Mouse (Mus musculus) lung, postnatal 0 days (tissue): ENCODE data around the gene Fam122c. TPM values are rescaled to one million over a fixed set of nuclear protein-coding genes. Genes with fewer than 3 reads are reported as not detected.

Experiments
- ATAC-seq: fragments of 200-750 bp; cut with Nextera tagmentation; 2 replicates; pipeline ENCODE4 v1.8.0; 2017; ENCODE audit warnings: moderate library complexity
- DNase-seq: peaks from one replicate; pipeline ENCODE4 v3.0.0-alpha.2; 2016; ENCODE audit warnings: low spot score
- H3K27ac ChIP-seq: fragments of 300-500 bp; sonication (generic); 2 replicates; pipeline ENCODE4 v1.5.1; 2014; ENCODE audit warnings: antibody characterized with exemption, mild to moderate bottlenecking, low read length, mixed read lengths
- H3K27me3 ChIP-seq: fragments of 300-500 bp; sonication (generic); replicated peaks from 2 replicates; pipeline ENCODE4 v1.6.1; 2014; ENCODE audit warnings: low read length, mixed read lengths; ENCODE audit not compliant: insufficient read depth
- H3K36me3 ChIP-seq: fragments of 300-500 bp; sonication (generic); 2 replicates; pipeline ENCODE4 v1.6.1; 2014; ENCODE audit warnings: low read length, mixed read lengths; ENCODE audit not compliant: insufficient read depth
- H3K4me1 ChIP-seq: fragments of 300-500 bp; sonication (generic); 2 replicates; pipeline ENCODE4 v1.6.1; 2014; ENCODE audit warnings: antibody characterized with exemption, low read depth, low read length, mixed read lengths; ENCODE audit not compliant: insufficient read depth
- H3K4me2 ChIP-seq: fragments of 300-500 bp; sonication (generic); replicated peaks from 2 replicates; pipeline ENCODE4 v1.6.1; 2014; ENCODE audit warnings: low read depth, mild to moderate bottlenecking, low read length, moderate library complexity, mixed read lengths
- H3K4me3 ChIP-seq: fragments of 300-500 bp; sonication (generic); 2 replicates; pipeline ENCODE4 v1.5.1; 2014; ENCODE audit warnings: low read depth, low read length
- H3K9ac ChIP-seq: fragments of 300-500 bp; sonication (generic); replicated peaks from 2 replicates; pipeline ENCODE4 v1.6.1; 2014; ENCODE audit warnings: low read depth, mild to moderate bottlenecking
- H3K9me3 ChIP-seq: fragments of 300-500 bp; sonication (generic); 2 replicates; pipeline ENCODE4 v1.6.1; 2016; ENCODE audit warnings: low read length, mixed read lengths
- CTCF ChIP-seq: IDR thresholded peaks from 2 replicates; pipeline ENCODE4 v1.5.1; 2016; ENCODE audit warnings: antibody characterized with exemption, mild to moderate bottlenecking
- EP300 ChIP-seq: IDR thresholded peaks from 2 replicates; pipeline ENCODE4 v1.6.1; 2016; ENCODE audit warnings: antibody characterized with exemption, mild to moderate bottlenecking, control low read depth
- WGBS: fragments of 180-500 bp; shearing (Covaris S2); extraction: QIAGEN DNeasy Blood & Tissue Kit; methylation state at CpG from one replicate; pipeline ENCODE4 v1.1.7; 2014; 5-methylcytosine and 5-hydroxymethylcytosine counted together
- polyA plus RNA-seq: library from polyadenylated mRNA; unstranded; fragments of >200 nt; fragmentation: Nextera tagmentation; extraction: Ambion mirVana; gene quantifications from 2 replicates; pipeline ENCODE4 v1.2.1, GENCODE M21; 2015

Gene Fam122c
- polyA plus RNA-seq = not detected in 2 replicates

DNA sequence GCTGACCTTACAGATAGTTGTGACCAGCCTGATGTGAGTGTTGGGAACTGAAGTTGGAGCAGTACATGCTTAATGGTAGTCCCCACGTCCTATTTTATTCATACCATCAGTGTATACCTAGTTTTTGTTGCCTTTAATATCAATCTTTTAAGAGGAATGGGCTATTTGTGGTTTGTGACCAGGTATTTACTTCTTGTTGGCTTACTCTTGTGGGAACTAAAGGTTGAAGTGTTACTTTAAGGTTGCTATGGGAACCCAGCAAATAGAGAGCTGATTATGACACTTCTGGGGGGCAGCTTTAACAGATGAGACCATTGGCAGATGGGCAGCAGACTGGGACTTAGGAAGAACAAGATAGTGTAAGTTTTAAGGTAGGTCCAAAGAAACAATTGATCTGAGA, at the start of gene Fam122c:
Gene Fam122c, plus strand, starts transcription at position 301 of the 400 bp plus-strand sequence.
- Histone ChIP-seq H3K4me1 (no peaks in the 10 kb centered on the region), H3K27ac (no peak within 1 kb of the TSS), H3K27me3 (no peaks in the 10 kb centered on the region), H3K4me3 (no peak within 1 kb of the TSS), H3K4me2 (no peak within 1 kb of the TSS), H3K9me3 (no peaks in the 10 kb centered on the region), H3K9ac (no peak within 1 kb of the TSS), H3K36me3 (no peaks in the 10 kb centered on the region)
- ATAC-seq (no peak), DNase-seq (no peak)
- no peak for TF ChIP-seq CTCF
- WGBS = 29% methylated on average over 1 of the region's 1 CpGs

- WGBS = 62% methylated on average over 6 of the region's 6 CpGs
- no peak overlapping the region for H3K4me2 ChIP-seq
- ATAC-seq = peak; percentile 65
These were observed 48.8 kb upstream of the Fam122c start for GRCm38 (mm10) chrX:53224353-53224944.

GRCm38 (mm10) chrX:53231965-53232364, 41.3 kb upstream of the Fam122c start:
- peak overlapping the region; percentile 30 for H3K4me3 ChIP-seq
- DNase-seq (peak; percentile 27), ATAC-seq (no peak)
- H3K27ac ChIP-seq = peak overlapping the region; percentile 38; the same call in 1 of the 2 replicates
- TF ChIP-seq EP300 (no peak), CTCF (peak; percentile 20; the same call in 1 of the 2 replicates)
- no peak overlapping the region for H3K9ac ChIP-seq
- 11% methylated on average over 13 of the region's 13 CpGs for WGBS
- no peaks in the 10 kb centered on the region for H3K36me3 ChIP-seq
- H3K4me2 ChIP-seq = peak overlapping the region; percentile 59
- no peaks in the 10 kb centered on the region for H3K27me3 ChIP-seq
- no peaks in the 10 kb centered on the region for H3K4me1 ChIP-seq
- H3K9me3 ChIP-seq = no peaks in the 10 kb centered on the region

More at GRCm38 (mm10) chrX:53224353-53224944, 48.8 kb upstream of the Fam122c start:
- no peak for DNase-seq
- Histone ChIP-seq H3K4me1 (no peaks in the 10 kb centered on the region), H3K9me3 (no peaks in the 10 kb centered on the region), H3K4me3 (no peak overlapping the region), H3K9ac (no peak overlapping the region), H3K27ac (no peak overlapping the region), H3K27me3 (no peaks in the 10 kb centered on the region), H3K36me3 (no peaks in the 10 kb centered on the region)
- TF ChIP-seq CTCF (no peak), EP300 (peak; percentile 62)

DNA sequence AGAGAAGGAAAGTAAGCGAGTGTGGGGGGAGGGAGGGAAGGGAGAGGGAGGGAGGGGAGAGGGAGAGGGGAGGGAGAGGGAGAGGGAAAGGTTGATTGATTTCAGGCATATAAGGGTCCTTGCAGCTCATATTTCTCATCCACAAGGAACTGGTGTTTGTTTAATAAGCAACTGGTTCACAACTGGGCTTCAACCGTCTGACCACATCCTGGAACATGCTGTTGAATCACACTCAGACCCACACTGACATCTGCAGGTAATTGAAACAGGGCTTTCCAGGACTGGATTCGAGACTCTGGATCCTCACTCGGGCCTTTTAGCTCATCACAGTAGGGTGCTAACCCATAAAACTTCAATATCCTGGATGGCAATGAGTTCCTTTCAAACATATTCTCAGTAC, 39.5 kb upstream of the Fam122c start:
- no peak for TF ChIP-seq EP300
- TF ChIP-seq CTCF = peak; percentile 68
- Histone ChIP-seq H3K27ac (no peak overlapping the region), H3K4me1 (no peaks in the 10 kb centered on the region), H3K9me3 (no peaks in the 10 kb centered on the region), H3K4me3 (no peak overlapping the region), H3K27me3 (no peaks in the 10 kb centered on the region), H3K4me2 (no peak overlapping the region), H3K36me3 (no peaks in the 10 kb centered on the region), H3K9ac (no peak overlapping the region)
- ATAC-seq (no peak), DNase-seq (peak; percentile 59)
- 24% methylated on average over 4 of the region's 4 CpGs for WGBS

DNA sequence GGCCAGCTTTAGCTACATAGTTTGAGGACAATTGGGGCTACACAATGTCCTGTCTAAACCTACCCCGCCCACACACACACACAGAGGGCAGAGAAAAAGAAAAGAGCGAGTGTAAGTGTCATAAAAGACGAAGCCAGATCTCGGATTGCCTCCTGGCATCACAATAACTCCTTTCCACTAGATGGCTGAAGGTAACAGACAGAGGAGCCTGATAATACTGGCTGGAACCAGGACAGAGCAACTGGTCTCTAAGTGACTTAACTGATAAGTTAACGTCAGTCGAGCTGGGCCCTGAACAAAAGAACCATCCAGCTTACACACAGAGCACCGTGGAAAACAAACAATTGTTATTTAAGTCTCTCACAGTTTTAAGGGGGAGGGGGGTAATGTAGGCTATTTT, 36.8 kb upstream of the Fam122c start:
- Histone ChIP-seq H3K9me3 (no peaks in the 10 kb centered on the region), H3K4me1 (no peaks in the 10 kb centered on the region), H3K4me2 (no peak overlapping the region), H3K27me3 (no peaks in the 10 kb centered on the region), H3K4me3 (no peak overlapping the region), H3K27ac (no peak overlapping the region), H3K9ac (no peak overlapping the region), H3K36me3 (no peaks in the 10 kb centered on the region)
- ATAC-seq = no peak
- no peak for TF ChIP-seq EP300
- no peak for TF ChIP-seq CTCF
- 51% methylated on average over 7 of the region's 7 CpGs for WGBS
- no peak for DNase-seq

- no peak overlapping the region for H3K27ac ChIP-seq
- H3K4me3 ChIP-seq = no peak overlapping the region
- H3K4me2 ChIP-seq = no peak overlapping the region
- H3K9ac ChIP-seq = no peak overlapping the region
- ATAC-seq (no peak), DNase-seq (peak; percentile 25)
- no peaks in the 10 kb centered on the region for H3K36me3 ChIP-seq
- no peak for TF ChIP-seq EP300
- TF ChIP-seq CTCF = peak; percentile 60
- H3K9me3 ChIP-seq = no peaks in the 10 kb centered on the region
- no peaks in the 10 kb centered on the region for H3K4me1 ChIP-seq
- WGBS = 6% methylated on average over 2 of the region's 2 CpGs
- no peaks in the 10 kb centered on the region for H3K27me3 ChIP-seq
These were observed 35.3 kb upstream of the Fam122c start for GRCm38 (mm10) chrX:53237971-53238370.

GRCm38 (mm10) chrX:53240011-53240410, 33.2 kb upstream of the Fam122c start, which contains the start of gene Plac1:
TSS of gene Plac1 (minus strand) at chrX:53240111.
- no peaks in the 10 kb centered on the region for H3K36me3 ChIP-seq
- no peak within 1 kb of the TSS for H3K4me3 ChIP-seq
- H3K27me3 ChIP-seq = no peaks in the 10 kb centered on the region
- H3K4me1 ChIP-seq = no peaks in the 10 kb centered on the region
- H3K9me3 ChIP-seq = no peaks in the 10 kb centered on the region
- DNase-seq (no peak), ATAC-seq (no peak)
- H3K9ac ChIP-seq = no peak within 1 kb of the TSS
- 78% methylated on average over 4 of the region's 4 CpGs for WGBS
- H3K27ac ChIP-seq = no peak within 1 kb of the TSS
- H3K4me2 ChIP-seq = no peak within 1 kb of the TSS
- TF ChIP-seq EP300 (no peak), CTCF (no peak)
